Mouse (Mus musculus): Measurements from ENCODE around the gene Mrpl44.

Mrpl44 gene

DNA sequence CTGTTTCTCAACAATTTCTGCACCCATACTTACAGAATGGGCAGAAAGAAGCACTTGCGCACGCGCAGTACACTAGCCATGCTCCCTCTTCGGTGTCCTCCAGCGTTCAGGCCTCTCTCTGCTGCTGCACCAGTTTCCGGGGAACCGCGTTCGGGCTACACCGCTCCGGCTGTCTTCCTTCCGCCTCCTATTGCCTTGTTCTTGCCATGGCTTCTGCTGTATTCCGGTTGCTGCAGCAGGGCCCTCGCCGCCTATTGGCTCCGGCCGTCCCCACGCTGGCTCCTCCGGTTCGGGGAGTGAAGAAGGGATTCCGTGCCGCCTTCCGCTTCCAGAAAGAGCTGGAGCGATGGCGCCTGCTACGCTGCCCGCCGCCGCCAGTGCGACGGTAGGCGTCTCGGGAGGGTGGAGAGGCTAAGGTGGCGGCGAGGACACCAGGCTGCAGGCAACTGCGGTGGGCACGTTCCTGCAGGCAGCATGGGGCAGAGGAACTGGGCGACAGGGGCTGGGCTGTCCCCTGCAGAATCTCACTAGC is at the start of gene Mrpl44, which contains the start of gene Wdfy1:
Mrpl44 (plus strand) TSS at position 92 of the 532 bp plus-strand sequence.
Wdfy1 (minus strand) TSS at position 217 of the 532 bp plus-strand sequence.
- DNase-seq (ENCODE audit: low spot score in 2 of 2): peak; percentile 95 to 100

DNA sequence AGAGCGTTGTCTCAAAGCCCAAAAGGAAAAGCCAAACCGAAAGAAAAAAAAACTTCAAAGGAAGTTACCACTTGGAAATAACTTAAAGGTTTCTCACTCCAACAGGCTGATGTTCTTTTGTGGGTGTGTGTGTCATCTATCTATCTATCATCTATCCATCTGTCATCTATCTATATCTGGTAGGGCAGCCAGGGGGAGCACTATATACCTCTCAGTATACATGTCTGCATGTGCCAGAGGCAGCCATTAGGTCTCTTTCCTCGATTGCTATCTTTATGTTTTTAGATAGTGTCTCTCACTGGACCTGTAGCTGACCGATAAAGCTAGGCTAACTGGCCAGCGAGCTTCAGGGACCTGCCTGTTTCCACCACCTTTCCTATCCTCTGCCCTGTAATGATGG is 41.0 kb upstream of the Mrpl44 start:
- DNase-seq (ENCODE audit: low spot score in 2 of 2): no peak

DNA sequence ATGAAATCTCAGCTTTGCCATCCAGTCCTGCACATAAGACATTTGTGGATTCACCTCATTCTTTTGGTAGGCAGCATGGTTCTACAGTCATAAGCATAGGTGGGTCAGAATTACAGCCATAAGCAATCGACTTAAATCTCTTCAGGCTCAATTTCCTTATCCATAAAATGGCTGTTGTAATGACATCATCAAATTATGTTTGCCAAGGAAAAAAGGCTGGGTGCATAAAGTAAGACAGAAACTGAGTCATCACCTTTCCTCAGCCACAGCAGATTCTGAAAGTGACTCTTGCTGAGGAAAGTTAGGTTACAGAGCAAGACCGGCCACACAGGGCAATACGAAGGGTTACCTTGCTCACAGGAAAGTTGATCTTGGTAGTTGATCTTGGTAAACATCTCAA is 39.4 kb upstream of the Mrpl44 start:
- no peak for DNase-seq (ENCODE audit: low spot score in 2 of 2)

DNA sequence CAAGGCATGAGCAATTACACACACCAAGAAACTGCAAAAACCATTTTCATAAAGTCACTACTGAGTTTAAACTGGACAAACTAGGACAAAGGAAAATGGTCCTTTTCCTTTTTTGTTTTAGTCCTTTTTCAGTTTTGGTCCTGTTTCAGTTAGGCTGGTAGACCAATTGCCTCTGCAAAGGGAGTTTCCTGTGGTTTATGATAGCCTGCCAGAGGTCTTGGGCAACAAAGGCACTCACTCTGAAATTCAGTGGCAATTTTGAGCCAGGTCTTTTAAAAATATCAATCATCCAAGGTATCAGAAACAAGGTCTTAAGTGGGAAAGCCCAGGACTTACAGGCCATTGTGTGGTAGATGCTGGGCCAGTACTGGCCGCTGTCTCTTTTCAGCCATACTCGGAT is 36.1 kb upstream of the Mrpl44 start:
- no peak for DNase-seq (ENCODE audit: low spot score in 2 of 2)

DNA sequence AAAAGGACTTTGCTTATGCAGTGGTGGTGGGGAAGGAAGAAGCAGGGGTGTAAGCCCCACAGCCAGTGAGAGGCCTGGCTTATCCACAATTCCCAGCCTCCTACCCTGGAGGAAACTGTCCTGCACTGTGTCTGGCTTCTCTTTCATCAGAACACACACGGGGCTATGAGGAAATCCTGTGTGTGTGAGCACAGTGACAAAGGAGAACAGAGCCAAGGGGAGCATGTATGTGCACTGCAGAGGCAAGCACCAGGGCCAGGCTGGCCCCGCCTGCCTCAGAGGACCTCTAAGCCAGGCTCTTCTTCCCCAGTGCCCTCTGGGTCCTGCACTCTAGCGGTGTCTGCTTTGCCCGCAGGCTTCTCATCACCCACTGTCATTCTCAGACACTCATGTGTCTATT is 34.8 kb upstream of the Mrpl44 start:
- DNase-seq (ENCODE audit: low spot score in 2 of 2): no peak

DNA sequence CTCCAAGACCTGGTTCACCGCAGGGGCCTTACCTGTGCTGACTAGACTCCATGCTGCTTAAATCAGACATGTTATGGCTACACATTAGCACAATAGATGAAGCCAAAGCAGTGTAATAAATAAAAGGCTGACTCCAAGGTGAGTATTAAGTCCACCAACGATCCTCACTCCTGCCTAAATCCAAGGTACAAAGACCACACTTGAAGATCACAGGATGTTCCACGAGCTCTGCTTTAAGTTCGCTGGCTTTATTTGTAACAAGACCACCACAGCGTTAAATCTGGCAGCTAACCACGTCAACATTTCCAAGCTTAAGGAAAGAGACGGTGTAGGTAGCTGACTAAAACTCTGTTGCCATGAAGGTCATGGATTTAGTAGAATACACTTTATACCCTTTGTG is 32.9 kb upstream of the Mrpl44 start:
- no peak for DNase-seq (ENCODE audit: low spot score in 2 of 2)

DNA sequence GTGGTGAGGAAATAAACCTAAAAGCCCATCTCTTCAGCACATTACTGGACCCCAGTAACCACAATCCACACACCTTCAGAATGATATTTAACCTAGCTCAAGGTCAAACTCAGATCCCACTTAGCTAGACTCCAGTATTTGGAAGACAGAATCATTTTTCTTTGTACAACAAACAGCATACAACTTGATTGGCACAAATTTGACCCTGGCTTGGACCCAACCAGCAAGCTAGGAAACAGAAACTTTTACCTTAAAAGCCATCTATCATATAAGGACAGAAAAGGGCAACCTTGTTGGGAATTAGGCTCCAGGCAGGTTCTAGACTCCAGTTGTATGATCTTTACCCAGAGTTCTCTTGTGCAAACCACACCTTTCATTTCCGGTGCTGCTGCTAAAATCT is 32.4 kb upstream of the Mrpl44 start:
- DNase-seq (ENCODE audit: low spot score in 2 of 2): no peak

DNA sequence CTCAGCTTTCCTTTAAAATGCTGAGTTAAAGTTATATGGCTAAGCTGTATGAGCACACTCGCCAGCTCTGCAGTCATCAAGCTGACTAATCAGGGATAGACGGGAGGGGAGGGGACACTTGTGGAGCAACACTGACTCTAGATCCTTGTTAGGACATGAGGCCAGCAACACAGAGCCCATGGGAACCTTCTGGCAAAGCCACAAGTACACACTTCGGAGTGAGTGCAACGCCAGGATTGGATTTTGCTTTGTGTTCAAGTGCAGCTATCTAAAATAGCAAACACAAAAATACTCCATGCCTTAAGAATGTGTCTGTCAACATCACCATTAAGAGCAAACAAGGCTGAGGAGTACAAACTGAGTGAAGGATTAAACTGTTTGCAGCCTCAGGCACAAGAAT is 29.8 kb upstream of the Mrpl44 start:
- peak in 1 of 2 experiments; percentile 25 for DNase-seq (ENCODE audit: low spot score in 2 of 2)

DNA sequence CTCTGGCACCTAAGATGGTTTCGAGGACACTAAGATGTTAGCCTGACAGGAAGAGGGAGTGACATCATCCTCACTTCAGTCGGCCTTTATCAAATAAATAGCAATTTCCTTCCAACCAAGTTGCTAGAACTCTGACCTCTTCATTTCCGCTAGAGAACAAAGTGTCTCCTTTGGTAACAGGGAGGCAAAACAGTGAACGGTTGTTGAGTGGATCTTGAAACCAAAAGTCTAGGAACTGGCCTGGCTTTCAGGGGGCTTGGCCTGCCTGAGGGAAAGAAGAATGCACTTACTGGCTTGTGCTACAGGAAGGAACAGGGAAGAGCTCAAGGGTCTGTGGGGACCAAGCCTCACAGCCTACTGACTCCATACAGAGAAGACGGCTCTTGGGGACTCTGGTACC is 24.6 kb upstream of the Mrpl44 start:
- DNase-seq (ENCODE audit: low spot score in 2 of 2): no peak

DNA sequence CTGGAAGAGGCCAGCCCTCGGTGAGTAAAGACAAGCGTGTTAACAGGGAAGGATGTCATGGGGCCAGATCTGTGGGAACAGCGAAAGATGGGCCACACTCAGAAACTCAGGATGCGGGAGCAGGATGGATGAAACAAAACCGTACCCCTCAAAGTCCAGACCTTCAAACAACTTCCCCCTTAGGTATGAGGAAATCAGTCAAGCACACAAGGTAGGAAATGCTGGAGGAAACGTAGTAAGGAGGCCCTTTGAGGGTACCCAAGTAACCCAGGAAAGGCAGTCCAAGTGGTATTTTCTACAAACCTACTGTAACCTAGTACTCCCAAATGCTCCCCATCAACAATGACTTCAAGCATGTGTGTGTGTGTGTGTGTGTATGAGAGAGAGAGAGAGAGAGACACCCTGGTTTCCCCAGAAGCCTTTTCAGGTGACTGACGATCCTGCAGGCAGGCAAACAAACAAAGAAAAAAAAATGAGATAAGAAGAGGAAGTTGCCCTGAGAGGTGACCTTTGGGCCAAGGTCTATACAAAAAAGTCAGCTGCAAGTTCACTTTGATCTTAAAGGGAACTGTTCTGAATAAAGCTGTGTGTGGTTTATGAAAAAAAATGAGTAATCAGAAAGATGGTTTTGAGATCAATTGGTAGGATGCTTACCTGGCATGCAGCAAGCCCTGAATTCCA is 23.7 kb upstream of the Mrpl44 start:
- DNase-seq (ENCODE audit: low spot score in 2 of 2): no peak

DNA sequence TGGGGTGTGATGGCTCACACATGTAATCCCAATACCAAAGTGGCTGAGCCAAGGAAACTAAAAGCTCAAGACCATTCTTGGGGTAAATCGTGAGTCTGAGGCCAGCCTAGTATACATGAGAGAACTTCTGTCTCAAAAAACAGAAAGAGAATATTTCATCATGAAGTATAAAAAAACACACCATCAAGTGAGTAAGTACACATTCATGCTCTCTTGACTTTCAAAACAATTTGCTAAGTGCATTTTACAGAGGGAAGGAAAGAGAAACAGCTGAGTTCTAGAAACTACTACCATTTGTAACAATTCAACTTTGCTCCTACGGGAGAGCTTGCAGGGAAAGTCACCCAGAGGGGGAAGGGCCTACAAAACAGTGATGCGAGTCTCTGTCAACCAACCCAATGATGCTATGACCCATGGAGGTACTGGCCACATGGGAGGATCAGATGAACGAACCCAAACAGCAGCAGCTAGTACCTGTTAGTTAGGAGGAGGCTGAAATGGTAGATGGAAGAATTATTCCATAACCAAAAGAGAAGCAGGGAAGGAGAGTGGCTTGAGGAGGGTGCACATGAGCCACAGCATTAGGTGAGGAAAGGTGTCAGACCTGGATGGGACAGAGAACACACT is 23.0 kb upstream of the Mrpl44 start:
- DNase-seq (ENCODE audit: low spot score in 2 of 2): no peak

DNA sequence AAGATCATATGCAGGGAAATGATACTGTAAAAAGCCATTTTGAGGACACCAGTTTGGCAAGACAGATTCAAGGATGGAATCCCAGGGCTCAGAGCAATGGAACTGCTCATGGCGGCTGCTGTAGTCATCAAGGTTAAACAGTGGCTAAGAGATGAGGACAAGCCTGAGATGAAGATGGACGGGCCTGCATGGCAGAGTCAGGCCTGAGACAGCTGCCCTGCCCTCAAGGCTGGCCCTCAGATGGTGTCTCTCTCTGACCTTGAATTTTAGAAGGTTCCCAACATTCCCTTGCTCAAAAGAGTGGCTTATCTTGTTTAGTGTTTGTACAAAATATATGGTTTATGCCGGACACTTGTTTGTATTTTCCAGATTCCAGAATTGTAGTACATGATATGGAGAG is 22.4 kb upstream of the Mrpl44 start:
- DNase-seq (ENCODE audit: low spot score in 2 of 2): no peak

DNA sequence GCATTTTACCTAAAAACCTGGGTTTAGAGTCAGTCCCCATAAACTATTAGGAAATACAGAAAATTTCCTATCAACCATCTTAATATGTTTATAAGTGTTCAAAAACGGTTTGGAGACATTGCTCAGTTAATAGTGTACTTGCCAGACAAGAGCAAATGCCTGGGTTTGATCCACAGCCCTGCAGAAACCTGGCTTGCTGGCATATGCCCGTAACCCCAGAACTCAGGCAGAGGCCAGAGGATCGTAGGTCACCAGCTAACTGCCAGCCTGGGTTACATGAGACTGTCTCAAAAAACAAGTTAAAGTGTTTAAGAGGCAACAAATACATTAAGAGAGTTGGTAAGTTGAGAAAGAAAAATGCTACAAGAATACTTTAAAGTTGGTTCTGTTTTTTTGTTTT is 20.9 kb upstream of the Mrpl44 start:
- no peak for DNase-seq (ENCODE audit: low spot score in 2 of 2)

DNA sequence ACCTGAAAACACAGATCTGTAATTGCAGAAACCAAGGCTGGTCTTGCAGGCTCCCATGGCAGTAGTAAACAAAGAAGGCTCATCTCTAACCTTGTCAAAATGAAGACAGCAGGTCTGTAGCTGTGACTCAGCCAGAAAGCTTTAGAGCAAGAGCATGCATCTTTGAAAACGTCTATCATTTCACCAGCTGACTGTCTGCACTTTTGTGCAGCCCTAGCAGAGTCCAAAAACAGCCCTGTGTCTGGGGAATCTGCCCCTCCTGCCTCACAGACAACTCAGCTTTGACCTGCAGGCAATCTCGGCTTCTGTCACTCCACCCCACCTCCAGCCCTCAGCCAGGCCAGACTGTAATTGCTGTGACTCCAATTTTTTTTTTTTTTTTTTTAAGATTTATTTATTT is 20.4 kb upstream of the Mrpl44 start:
- DNase-seq (ENCODE audit: low spot score in 2 of 2): no peak

DNA sequence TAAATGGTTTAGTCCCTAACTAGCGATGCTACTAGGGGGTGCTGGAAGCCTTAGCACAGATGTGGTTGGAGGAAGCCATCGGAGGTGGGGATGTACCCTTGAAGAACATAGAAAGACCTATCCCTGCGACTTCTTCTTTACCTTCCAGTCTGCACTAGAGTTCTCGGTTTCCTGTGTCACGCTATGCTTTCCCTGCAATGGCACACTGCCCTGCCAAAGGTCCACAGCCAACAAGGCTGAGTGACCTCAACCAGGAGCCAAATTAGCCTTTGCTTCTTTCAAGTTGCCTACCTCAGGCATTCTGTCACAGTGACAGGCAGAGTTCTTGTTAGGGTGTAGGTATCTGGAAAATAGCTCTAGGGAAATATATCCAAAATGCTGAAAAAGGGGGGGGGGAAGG is 19.4 kb upstream of the Mrpl44 start:
- DNase-seq (ENCODE audit: low spot score in 2 of 2): no peak

DNA sequence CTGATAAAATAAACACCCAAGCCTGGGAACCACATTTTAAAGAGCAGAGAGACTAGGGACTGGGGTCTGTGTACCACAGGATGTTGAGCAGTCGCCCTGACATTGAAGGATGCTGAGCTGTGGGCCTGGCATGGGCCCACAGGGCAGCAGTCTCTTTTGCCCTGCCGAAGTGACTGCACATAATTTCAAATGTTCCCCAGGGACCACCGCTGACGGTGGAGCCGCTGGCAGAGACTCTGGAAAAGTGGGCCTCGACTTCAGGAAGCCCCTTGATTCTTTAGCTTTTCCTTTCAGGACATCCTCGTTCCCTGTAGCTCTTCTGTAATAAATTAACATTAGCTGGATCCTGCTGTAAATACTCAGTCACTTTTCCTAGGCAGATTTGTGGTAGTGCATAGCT is 18.7 kb upstream of the Mrpl44 start:
- no peak for DNase-seq (ENCODE audit: low spot score in 2 of 2)

DNA sequence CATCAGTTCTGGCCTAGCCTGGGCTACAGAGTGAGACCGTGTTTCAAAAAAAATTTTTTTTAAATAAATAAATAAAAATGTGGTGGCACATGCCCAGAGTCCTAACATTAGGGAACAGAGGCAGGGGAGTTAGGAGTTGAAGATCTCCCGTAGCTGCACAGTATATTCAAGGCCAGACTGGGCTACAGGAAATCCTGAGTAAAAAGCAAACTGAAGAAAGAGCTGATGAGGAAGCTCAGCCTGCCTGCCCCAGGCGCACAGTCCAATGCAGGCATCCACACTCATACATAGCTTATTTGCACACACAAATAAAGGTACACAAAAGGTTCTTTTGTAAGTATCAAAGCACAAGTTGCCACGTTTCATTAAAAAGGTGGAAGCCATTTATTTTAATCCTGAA is 18.2 kb upstream of the Mrpl44 start:
- no peak for DNase-seq (ENCODE audit: low spot score in 2 of 2)

DNA sequence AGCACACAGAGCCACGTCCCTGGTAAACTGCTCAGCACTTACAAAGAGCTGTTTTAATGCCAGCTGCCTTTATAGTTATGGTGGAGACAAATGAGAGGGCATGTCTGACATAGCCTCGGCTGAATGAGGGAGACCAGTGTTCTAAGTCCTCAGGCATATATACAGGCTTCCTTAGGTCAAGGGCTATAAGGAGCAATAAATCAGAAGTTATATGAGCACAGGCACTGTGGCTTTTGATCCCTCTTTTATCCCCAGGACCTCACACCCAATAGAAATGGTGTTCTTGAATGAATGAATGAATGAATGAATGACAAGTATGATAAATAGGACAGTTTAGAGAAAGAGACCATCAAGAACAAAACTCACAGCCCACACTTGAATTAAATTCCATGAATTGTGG is 16.8 kb upstream of the Mrpl44 start:
- DNase-seq (ENCODE audit: low spot score in 2 of 2): no peak

DNA sequence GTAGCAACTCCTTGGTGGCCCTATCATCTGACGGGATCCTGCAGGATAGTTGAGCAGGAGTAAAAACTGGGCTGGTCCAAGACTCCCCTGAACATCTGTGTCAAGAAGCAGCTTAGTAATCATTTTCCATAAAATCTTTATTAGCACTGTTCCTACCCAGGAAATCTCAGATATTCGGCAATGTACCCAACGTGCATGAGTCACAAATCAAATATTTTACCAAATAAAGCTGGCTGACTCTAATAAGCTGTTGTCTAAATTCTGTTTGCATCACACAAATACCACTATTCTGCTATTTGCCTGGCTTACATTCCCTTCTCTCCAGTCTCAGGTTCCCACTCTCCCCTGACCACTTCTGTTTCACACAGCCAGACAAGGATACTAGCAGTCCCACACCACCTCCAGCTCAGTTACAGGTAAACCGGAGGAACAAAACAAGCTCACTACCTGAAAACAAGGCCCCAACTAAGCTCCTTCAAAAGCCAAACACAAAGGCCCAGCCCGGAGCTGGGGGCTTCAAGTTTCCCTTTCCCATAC is 16.3 kb upstream of the Mrpl44 start:
- DNase-seq (ENCODE audit: low spot score in 2 of 2): no peak

DNA sequence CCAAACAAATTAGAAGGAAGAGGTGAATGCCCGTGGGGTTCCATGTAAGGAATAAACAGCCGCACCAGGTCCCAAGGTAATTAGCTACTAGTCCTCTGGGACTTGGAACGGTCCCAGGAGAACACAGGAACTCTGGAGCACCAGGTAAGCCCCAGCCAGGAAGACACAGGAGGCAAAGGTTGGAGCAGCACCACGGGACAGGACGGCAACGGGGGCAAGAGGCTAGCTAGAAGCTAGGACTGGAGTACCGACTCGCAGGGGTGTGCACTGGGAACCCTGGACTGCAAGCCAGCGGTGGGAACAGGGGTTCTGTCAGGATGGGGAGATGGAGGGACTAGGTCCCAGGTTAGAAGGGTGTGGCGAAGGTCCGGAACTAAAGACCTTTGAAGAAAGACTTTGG is 15.2 kb upstream of the Mrpl44 start:
- DNase-seq (ENCODE audit: low spot score in 2 of 2): no peak

DNA sequence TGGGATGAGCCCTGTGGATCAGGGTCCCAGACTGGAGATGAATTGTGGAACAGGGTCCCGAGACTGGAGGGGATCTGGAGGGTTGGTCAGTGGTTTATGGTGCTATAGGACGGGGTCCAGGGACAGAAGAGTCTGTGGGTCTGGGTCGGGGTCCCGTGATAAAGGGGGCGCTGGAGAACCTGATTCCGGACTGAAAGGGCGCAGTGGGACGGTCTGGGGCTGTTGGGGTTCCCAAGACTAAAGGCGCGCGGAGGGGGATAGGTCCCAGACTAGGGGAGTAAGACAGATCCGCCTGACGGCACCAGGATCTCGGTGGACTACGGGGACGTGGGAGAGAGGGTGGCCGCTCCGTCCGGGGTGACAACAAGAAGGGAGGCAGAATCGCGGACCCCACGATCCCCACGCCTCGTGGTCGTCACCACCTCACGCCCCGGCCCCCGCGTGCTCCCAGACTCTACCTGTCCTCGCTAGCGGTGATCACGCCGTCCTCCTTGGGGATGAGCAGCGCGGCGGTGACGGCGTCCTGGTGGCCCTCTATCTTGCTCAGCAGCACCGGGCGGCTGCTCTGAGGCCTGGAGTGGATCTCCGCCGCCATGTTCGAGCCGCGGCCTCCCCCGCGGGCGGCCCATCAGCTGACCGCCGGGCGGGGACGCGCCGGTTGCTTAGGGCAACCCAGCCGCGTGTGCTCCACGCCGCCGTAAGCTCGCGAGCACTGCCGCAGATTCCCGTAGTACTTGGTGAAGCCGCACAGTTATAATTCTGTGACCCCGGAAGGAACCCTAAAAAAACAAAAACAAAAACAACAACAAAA is 14.5 kb upstream of the Mrpl44 start:
- DNase-seq (ENCODE audit: low spot score in 2 of 2): peak; percentile 71 to 72

DNA sequence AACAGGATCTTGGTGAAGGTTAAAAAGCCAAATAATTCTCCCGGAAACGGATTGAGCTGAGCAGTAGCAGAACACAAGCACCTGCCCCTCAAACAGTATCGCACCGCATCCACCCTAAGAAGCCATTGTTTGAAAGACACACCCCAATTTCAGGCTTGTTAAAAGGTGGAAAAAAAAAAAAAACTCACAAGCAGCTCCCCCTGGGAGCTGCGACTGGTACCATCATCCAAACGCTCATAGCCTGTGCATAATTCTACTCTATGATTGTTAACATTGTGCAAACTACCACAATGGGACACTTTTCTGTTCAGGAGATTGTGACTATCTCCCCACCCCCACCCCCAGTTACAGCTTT is 13.9 kb upstream of the Mrpl44 start:
- DNase-seq (ENCODE audit: low spot score in 2 of 2): no peak
